In the genomic region with DNA sequence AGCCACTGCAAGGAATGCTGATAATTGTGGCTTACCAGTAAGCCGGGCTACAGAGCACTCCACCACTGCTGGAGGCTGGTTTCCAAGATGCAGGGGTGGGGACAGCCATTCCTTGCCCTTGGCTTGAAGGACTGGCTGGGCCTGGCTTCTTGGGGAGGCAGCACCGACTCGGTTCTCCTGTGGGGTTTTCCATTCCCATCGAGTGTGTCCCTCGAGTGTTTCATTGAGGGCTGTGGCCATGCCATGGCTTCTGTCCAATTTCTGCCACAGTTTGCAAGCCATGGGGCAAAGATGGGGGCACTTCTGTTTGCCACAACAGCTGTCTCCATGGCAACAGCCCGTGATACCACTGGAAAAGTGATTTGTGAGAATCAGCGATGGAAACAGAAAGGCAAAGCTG, we compare ENCODE assay signal across 13 mouse cellular contexts.
DNase-seq lines count a peak whose midpoint lies in the region; ATAC-seq lines count a peak whose summit lies in the region.
"Had no signal": no experiment of that assay in that cellular context is flagged by ENCODE, and none has a peak within 500 bp of the region (broad histone marks: within the 10 kb centered on the region; RNA-seq: fewer than 3 reads in every experiment).

No protein-coding gene starts in this region.

- H3K9ac ChIP-seq in limb, embryonic 11.5 days (ENCODE audit: low read length): no peak overlapping the region
- H3K9ac ChIP-seq: heart, embryonic 13.5 days had no signal

- H3K36me3 ChIP-seq in limb, embryonic 11.5 days (ENCODE audit: control insufficient read depth, insufficient read depth, low read length): no peaks in the 10 kb centered on the region
- H3K36me3 ChIP-seq: heart, embryonic 13.5 days had no signal

- H3K4me2 ChIP-seq in limb, embryonic 11.5 days (ENCODE audit: low read depth, severe bottlenecking): no peak overlapping the region
- H3K4me2 ChIP-seq: heart, embryonic 13.5 days had no signal

- intact Hi-C loops in gastrocnemius, postnatal 14 days (cut with DNase I; ENCODE audit: low total_unique reads): no loop called here

- ATAC-seq in limb, embryonic 11.5 days (ENCODE audit: insufficient number of reproducible peaks, low FRiP score, low TSS enrichment, low read depth): no peak
- ATAC-seq: Patski had no signal

- WGBS in limb, embryonic 11.5 days: 67% methylated on average over 7 of the region's 7 CpGs

- peak overlapping the region; percentile 10; the same call in 1 of the 2 replicates for H3K27ac ChIP-seq in limb, embryonic 11.5 days (replicated peaks; ENCODE audit: low read depth, low read length)
- H3K27ac ChIP-seq: heart, embryonic 13.5 days; macrophage had no signal

- no peaks in the 10 kb centered on the region for H3K9me3 ChIP-seq in limb, embryonic 11.5 days (ENCODE audit: control insufficient read depth, low read length)
- H3K9me3 ChIP-seq: heart, embryonic 13.5 days had no signal

- peak; percentile 51 for DNase-seq in gastrocnemius, adult 18-20 months (ENCODE audit: low spot score)
- DNase-seq in gastrocnemius, postnatal 4 days (ENCODE audit: low spot score in 2 of 2): no peak
- DNase-seq in Muller cell, postnatal 12 days (ENCODE audit: inconsistent ontology term): peak; percentile 63
- peak; percentile 18 for DNase-seq in gastrocnemius, postnatal 14 days
- peak; percentile 45 for DNase-seq in limb, embryonic 11.5 days (ENCODE audit: low spot score)
- no peak for DNase-seq in T-cell, adult 2 months (ENCODE audit: low spot score)
- no peak for DNase-seq in kidney, adult 8-10 months
- DNase-seq in thymus, postnatal 36 days: no peak
- DNase-seq: cerebellum, adult 9-11 months; thymus, adult 2 months had no signal

- no peak overlapping the region for H3K4me3 ChIP-seq in limb, embryonic 11.5 days (ENCODE audit: low read depth, low read length)
- H3K4me3 ChIP-seq: heart, embryonic 13.5 days had no signal

- no peaks in the 10 kb centered on the region for H3K27me3 ChIP-seq in limb, embryonic 11.5 days (ENCODE audit: control insufficient read depth, insufficient read depth, low read length)
- H3K27me3 ChIP-seq: heart, embryonic 13.5 days; Patski had no signal

- H3K4me1 ChIP-seq in limb, embryonic 11.5 days (ENCODE audit: control insufficient read depth, insufficient read depth, low read length): peaks cover 14% of the 10 kb centered on the region

Comparison
In these comparisons a context has a peak if more than half of its experiments do, and no peak if none do; other contexts are left out.
1. DNase-seq: peak in gastrocnemius, adult 18-20 months (single experiment), Muller cell, postnatal 12 days (single experiment), gastrocnemius, postnatal 14 days (single experiment) and limb, embryonic 11.5 days (single experiment); none in gastrocnemius, postnatal 4 days (0 of 2), T-cell, adult 2 months (single experiment), kidney, adult 8-10 months (0 of 2) and thymus, postnatal 36 days (0 of 2).